Mouse (Mus musculus) myocyte (in vitro differentiated cells): ENCODE results near the gene Dpp6. TPM values are rescaled to one million over a fixed set of nuclear protein-coding genes. Genes with fewer than 3 reads are reported as not detected.
A peak's percentile ranks its signal among the peaks of the same experiment; 100 is the strongest.

Source experiments
- H3K27me3 ChIP-seq: one replicate; pipeline ENCODE4 v1.6.1; 2011; ENCODE audit not compliant: control insufficient read depth, insufficient read depth, insufficient read length
- H3K36me3 ChIP-seq: one replicate; pipeline ENCODE4 v1.6.1; 2011; ENCODE audit not compliant: control insufficient read depth, insufficient read depth
- H3K4me2 ChIP-seq: one replicate; pipeline ENCODE4 v1.6.1; 2011; ENCODE audit warnings: low read depth, control low read depth
- H3K4me3 ChIP-seq: one replicate; pipeline ENCODE4 v1.5.1; 2011; ENCODE audit warnings: mild to moderate bottlenecking, control low read depth, moderate library complexity
- H3K79me2 ChIP-seq: one replicate; pipeline ENCODE4 v1.6.1; 2011; ENCODE audit not compliant: control insufficient read depth, insufficient read depth
- H3ac ChIP-seq: one replicate; pipeline ENCODE4 v1.6.1; 2011; ENCODE audit not compliant: control insufficient read depth, insufficient read length
- CEBPB ChIP-seq: IDR thresholded peaks from 2 replicates; pipeline ENCODE4 v1.6.1; 2011; ENCODE audit warnings: mild to moderate bottlenecking, moderate library complexity; ENCODE audit not compliant: poor library complexity, insufficient read depth, severe bottlenecking
- E2F4 ChIP-seq: IDR thresholded peaks from one replicate; pipeline ENCODE4 v1.6.1; 2011; ENCODE audit warnings: mild to moderate bottlenecking, control low read depth, moderate library complexity; ENCODE audit not compliant: insufficient read depth
- MAX ChIP-seq: IDR thresholded peaks from one replicate; pipeline ENCODE4 v1.6.1; 2011; ENCODE audit warnings: low read depth, mild to moderate bottlenecking, control low read depth
- MYOD1 ChIP-seq, 3 experiments: IDR thresholded peaks; one replicate each; pipeline ENCODE4 v1.6.1; 2011; ENCODE audit warnings: control low read depth in 2 of 3, low read depth in 2 of 3, mild to moderate bottlenecking in 2 of 3, moderate library complexity in 1 of 3; ENCODE audit not compliant: insufficient read length in 2 of 3, control insufficient read depth in 1 of 3
- MYOG ChIP-seq, 3 experiments: IDR thresholded peaks; one replicate each; pipeline ENCODE4 v1.6.1; 2011; ENCODE audit warnings: control low read depth in 2 of 3, low read depth in 2 of 3, mild to moderate bottlenecking in 2 of 3; ENCODE audit not compliant: insufficient read length in 2 of 3, control insufficient read depth in 1 of 3, insufficient read depth in 1 of 3
- POLR2A ChIP-seq: IDR thresholded peaks from one replicate; pipeline ENCODE4 v1.6.1; 2011; ENCODE audit warnings: low read depth, mild to moderate bottlenecking, control low read depth, moderate library complexity; ENCODE audit not compliant: insufficient read length
- POLR2AphosphoS2 ChIP-seq: IDR thresholded peaks from one replicate; pipeline ENCODE4 v1.6.1; 2011; ENCODE audit warnings: low read depth, control low read depth; ENCODE audit not compliant: insufficient read length
- REST ChIP-seq: IDR thresholded peaks from one replicate; pipeline ENCODE4 v1.6.1; 2011; ENCODE audit warnings: mild to moderate bottlenecking, control low read depth, moderate library complexity; ENCODE audit not compliant: insufficient read depth, insufficient read length
- SRF ChIP-seq: IDR thresholded peaks from one replicate; pipeline ENCODE4 v1.6.1; 2011; ENCODE audit warnings: low read depth; ENCODE audit not compliant: control insufficient read depth, insufficient read length
- TCF12 ChIP-seq: IDR thresholded peaks from one replicate; pipeline ENCODE4 v1.6.1; 2011; ENCODE audit warnings: mild to moderate bottlenecking, control low read depth; ENCODE audit not compliant: poor library complexity, insufficient read depth, severe bottlenecking
- TCF3 ChIP-seq: IDR thresholded peaks from one replicate; pipeline ENCODE4 v1.6.1; 2011; ENCODE audit warnings: low read depth, control low read depth; ENCODE audit not compliant: insufficient read length
- USF1 ChIP-seq: IDR thresholded peaks from one replicate; pipeline ENCODE4 v1.6.1; 2011; ENCODE audit warnings: low read depth, mild to moderate bottlenecking, control low read depth, moderate library complexity
- polyA plus RNA-seq: library from polyadenylated mRNA; unstranded; fragments of >200 nt; fragmentation: generic; extraction: Trizol; gene quantifications from one replicate; pipeline ENCODE4 v1.2.1, GENCODE M21; 2012; ENCODE audit warnings: missing spikeins

Dpp6 gene
- polyA plus RNA-seq, 1 experiment = 0.06 TPM

DNA sequence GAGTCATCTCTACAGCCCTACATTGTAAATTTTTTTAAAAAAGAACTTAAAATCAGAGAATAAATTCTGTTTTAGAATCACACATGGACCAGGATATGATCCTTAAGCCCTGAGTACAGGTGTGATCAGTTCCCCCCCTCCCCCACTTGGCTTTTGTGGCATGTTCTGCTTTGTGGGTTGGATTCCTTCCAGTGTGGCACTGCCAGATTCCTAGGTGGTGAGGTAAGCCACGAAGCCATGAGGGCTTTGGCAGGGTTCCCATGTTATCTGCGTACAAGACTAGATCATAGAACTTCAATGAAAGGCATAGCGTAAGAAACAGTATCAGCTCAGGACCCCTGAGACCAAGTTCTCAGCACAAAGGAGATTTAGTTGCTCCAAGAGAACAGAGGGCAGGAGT is 596.0 kb downstream of the Dpp6 start:
- TF ChIP-seq POLR2AphosphoS2 (no peak), USF1 (no peak), MYOD1 (IDR thresholded peaks at IDR 0.05; ENCODE audit: control insufficient read depth in 1 of 3, insufficient read length in 2 of 3, low read depth in 2 of 3) (no peak), POLR2A (no peak), MAX (no peak), TCF3 (no peak), MYOG (IDR thresholded peaks at IDR 0.05; ENCODE audit: control insufficient read depth in 1 of 3, insufficient read depth in 1 of 3, insufficient read length in 2 of 3, low read depth in 2 of 3) (peak in 1 of 3 experiments; percentile 16), SRF (no peak)
- no peak overlapping the region for H3K4me2 ChIP-seq
- H3K4me3 ChIP-seq = no peak overlapping the region
- H3K27me3 ChIP-seq = no peaks in the 10 kb centered on the region
- no peaks in the 10 kb centered on the region for H3K36me3 ChIP-seq
- no peak overlapping the region for H3ac ChIP-seq
- H3K79me2 ChIP-seq = no peaks in the 10 kb centered on the region

DNA sequence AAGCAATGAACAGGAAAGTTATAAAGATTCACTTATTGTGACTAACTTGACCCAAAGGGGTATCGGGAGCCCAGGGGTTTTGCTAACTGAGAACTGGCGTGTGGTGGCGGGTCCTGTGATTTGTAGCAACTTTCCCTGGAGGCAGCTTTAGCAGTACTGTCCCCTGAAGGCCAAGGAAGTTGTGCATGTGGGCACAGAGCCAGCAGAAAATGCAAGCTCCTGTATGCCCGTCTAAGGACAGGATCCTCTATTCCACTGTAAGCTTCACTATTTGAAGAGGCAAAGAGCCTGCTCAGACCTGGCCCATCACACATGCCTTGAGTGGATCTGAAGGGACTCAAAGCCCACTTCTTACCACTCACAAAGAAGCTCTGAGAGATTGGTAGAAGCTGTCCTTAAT is 598.5 kb downstream of the Dpp6 start:
- H3ac ChIP-seq = no peak overlapping the region
- H3K79me2 ChIP-seq = no peaks in the 10 kb centered on the region
- H3K27me3 ChIP-seq = no peaks in the 10 kb centered on the region
- no peak overlapping the region for H3K4me2 ChIP-seq
- TF ChIP-seq E2F4 (no peak), TCF3 (no peak), POLR2AphosphoS2 (no peak), REST (no peak), TCF12 (no peak), POLR2A (no peak), MAX (no peak), SRF (no peak), USF1 (no peak), MYOD1 (IDR thresholded peaks at IDR 0.05; ENCODE audit: control insufficient read depth in 1 of 3, insufficient read length in 2 of 3, low read depth in 2 of 3) (no peak), CEBPB (no peak), MYOG (IDR thresholded peaks at IDR 0.05; ENCODE audit: control insufficient read depth in 1 of 3, insufficient read depth in 1 of 3, insufficient read length in 2 of 3, low read depth in 2 of 3) (no peak)
- H3K36me3 ChIP-seq = no peaks in the 10 kb centered on the region
- H3K4me3 ChIP-seq = no peak overlapping the region

DNA sequence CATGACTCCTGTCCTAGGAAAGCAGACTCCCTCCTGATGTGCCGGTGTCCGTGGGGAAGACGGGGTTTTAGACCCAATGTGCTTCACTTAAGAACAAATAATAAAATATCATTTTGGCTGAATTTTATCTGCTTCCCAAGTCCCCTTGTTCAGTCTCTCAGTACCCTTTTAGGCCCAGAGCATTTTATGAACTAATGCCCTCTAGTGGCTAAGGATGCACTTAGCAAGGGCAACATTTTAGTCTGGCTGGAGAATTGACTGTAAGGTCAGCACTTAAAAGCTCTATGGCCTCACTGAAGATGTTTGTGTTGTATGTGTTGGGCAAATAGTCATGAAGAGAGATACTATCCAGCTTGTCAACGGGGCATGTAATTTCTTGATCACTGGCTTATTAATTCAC is 599.6 kb downstream of the Dpp6 start:
- Histone ChIP-seq H3K79me2 (no peaks in the 10 kb centered on the region), H3K4me3 (no peak overlapping the region), H3ac (no peak overlapping the region), H3K27me3 (no peaks in the 10 kb centered on the region), H3K36me3 (no peaks in the 10 kb centered on the region), H3K4me2 (no peak overlapping the region)
- no peak for TF ChIP-seq SRF
- TF ChIP-seq MYOD1 (IDR thresholded peaks at IDR 0.05; ENCODE audit: control insufficient read depth in 1 of 3, insufficient read length in 2 of 3, low read depth in 2 of 3) = no peak
- no peak for TF ChIP-seq POLR2A
- no peak for TF ChIP-seq CEBPB
- no peak for TF ChIP-seq MYOG (IDR thresholded peaks at IDR 0.05; ENCODE audit: control insufficient read depth in 1 of 3, insufficient read depth in 1 of 3, insufficient read length in 2 of 3, low read depth in 2 of 3)

DNA sequence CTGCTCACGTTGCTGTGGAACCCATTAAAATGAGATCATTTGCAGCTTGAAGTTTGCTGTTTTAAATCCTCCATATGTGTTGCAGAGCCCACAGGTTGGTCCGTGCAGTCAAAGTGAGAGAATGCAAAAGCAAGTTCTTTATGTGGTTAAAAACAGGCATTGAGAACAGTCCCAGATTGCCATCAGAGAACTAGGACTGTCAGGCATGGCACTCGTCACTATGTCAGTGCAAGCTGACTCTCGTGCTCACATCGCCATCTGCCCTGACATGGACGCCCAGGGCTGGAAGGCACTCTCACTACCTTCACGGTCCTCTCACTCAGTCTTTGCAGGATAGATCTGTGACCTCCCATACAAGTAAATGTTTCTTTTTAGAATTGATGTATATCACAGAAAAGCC is 600.4 kb downstream of the Dpp6 start:
- no peak overlapping the region for H3K4me2 ChIP-seq
- no peaks in the 10 kb centered on the region for H3K36me3 ChIP-seq
- no peaks in the 10 kb centered on the region for H3K27me3 ChIP-seq
- no peak overlapping the region for H3ac ChIP-seq
- TF ChIP-seq POLR2A = no peak
- TF ChIP-seq REST = no peak
- TF ChIP-seq MAX = no peak
- TF ChIP-seq MYOG (IDR thresholded peaks at IDR 0.05; ENCODE audit: control insufficient read depth in 1 of 3, insufficient read depth in 1 of 3, insufficient read length in 2 of 3, low read depth in 2 of 3) = no peak
- no peak for TF ChIP-seq USF1
- H3K4me3 ChIP-seq = no peak overlapping the region
- no peaks in the 10 kb centered on the region for H3K79me2 ChIP-seq

DNA sequence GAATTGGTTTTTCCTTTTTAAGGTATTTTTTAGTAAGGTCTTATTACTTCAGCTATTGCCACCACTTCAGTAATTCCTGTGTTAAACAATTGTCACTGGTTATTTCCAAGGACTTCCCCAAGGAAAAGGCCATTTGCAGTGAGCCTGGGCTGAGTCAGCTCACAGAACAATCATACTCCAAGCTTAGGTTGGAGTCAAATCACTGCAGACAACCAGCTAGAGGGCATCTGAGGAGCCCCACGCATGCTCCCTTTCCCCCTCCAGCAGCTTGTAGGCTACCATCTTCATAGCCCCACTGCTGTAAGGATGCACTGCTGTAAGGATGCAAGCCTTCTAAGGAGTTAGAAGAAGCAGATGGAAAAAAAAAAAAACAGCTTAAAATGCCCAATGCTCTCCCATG is 601.9 kb downstream of the Dpp6 start:
- TF ChIP-seq TCF3 (no peak), TCF12 (no peak), REST (no peak), POLR2AphosphoS2 (no peak), CEBPB (no peak), MYOG (IDR thresholded peaks at IDR 0.05; ENCODE audit: control insufficient read depth in 1 of 3, insufficient read depth in 1 of 3, insufficient read length in 2 of 3, low read depth in 2 of 3) (no peak), POLR2A (no peak), SRF (no peak), E2F4 (no peak), MAX (no peak), USF1 (no peak), MYOD1 (IDR thresholded peaks at IDR 0.05; ENCODE audit: control insufficient read depth in 1 of 3, insufficient read length in 2 of 3, low read depth in 2 of 3) (no peak)
- Histone ChIP-seq H3K79me2 (no peaks in the 10 kb centered on the region), H3K36me3 (no peaks in the 10 kb centered on the region), H3K4me2 (no peak overlapping the region), H3ac (no peak overlapping the region), H3K4me3 (no peak overlapping the region), H3K27me3 (no peaks in the 10 kb centered on the region)
